Mouse (Mus musculus): ENCODE results near the gene Senp6.

DNA sequence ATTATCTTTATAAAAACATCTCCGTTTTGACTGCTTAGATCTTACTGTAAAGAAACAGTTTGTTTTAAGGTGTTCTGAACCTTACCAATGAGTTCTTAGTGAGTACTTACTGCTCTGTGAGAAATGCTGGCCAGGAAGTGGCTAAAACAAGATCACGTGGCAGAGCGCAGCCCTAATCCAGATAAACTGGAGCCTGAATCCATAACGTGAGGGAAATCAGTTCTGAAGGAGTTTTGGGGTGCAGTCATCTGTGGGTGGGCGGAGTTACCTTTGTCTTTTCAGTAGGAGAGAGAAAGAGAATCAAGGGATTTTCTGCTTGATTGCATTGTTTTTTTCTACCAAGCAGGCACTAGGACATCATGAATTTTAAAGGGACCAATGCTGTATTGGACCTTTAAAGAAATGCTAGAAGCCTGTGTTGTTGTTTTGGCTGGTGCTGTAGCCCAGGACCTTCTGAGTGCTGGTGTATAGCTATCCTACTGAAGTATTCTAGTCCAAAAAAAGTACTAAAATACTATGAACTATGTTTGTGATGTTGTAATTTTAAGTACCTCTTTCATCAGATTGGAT lies 121.7 kb downstream of the Senp6 start:
- no peak for TF ChIP-seq CTCF (IDR thresholded peaks at IDR 0.05; ENCODE audit: low read depth, low read length)
- TF ChIP-seq POLR2A (IDR thresholded peaks at IDR 0.05; ENCODE audit: insufficient read depth, low read length), result no peak
- TF ChIP-seq EP300 (IDR thresholded peaks at IDR 0.05; ENCODE audit: insufficient read depth, low read depth, low read length), result no peak
